Mouse (Mus musculus) cortical plate, adult 2 months (tissue): Measurements from ENCODE around the gene Ttyh1. TPM values are rescaled to one million over a fixed set of nuclear protein-coding genes. Genes with fewer than 3 reads are reported as not detected.

Source experiments
- H3K27ac ChIP-seq: fragments of 200-500 bp; 2 replicates; pipeline ENCODE4 v1.5.1; 2012; ENCODE audit warnings: low read length, control low read depth, inconsistent platforms; ENCODE audit not compliant: insufficient read depth
- H3K4me1 ChIP-seq: fragments of 200-500 bp; 2 replicates; pipeline ENCODE4 v1.6.1; 2011; ENCODE audit warnings: low read length; ENCODE audit not compliant: control insufficient read depth, insufficient read depth
- H3K4me3 ChIP-seq: fragments of 200-500 bp; 2 replicates; pipeline ENCODE4 v1.5.1; 2011; ENCODE audit warnings: mild to moderate bottlenecking, low read length, control low read depth; ENCODE audit not compliant: insufficient read depth
- CTCF ChIP-seq: fragments of 200-500 bp; IDR thresholded peaks from 2 replicates; pipeline ENCODE4 v1.5.1; 2011; ENCODE audit warnings: mild to moderate bottlenecking, control low read depth, low read length; ENCODE audit not compliant: insufficient read depth; ENCODE audit errors: extremely low read depth
- POLR2A ChIP-seq: fragments of 200-500 bp; IDR thresholded peaks from 2 replicates; pipeline ENCODE4 v1.6.1; 2011; ENCODE audit warnings: mild to moderate bottlenecking, low read length, control low read depth; ENCODE audit not compliant: insufficient read depth; ENCODE audit errors: extremely low read depth
- polyA plus RNA-seq: library from polyadenylated mRNA; depleted of rRNA; stranded (reverse); fragments of >200 nt; gene quantifications from 2 replicates; pipeline ENCODE4 v1.2.3, GENCODE M21; 2012; rRNA removed

Gene Ttyh1
- polyA plus RNA-seq, 1 experiment, result 817 TPM

DNA sequence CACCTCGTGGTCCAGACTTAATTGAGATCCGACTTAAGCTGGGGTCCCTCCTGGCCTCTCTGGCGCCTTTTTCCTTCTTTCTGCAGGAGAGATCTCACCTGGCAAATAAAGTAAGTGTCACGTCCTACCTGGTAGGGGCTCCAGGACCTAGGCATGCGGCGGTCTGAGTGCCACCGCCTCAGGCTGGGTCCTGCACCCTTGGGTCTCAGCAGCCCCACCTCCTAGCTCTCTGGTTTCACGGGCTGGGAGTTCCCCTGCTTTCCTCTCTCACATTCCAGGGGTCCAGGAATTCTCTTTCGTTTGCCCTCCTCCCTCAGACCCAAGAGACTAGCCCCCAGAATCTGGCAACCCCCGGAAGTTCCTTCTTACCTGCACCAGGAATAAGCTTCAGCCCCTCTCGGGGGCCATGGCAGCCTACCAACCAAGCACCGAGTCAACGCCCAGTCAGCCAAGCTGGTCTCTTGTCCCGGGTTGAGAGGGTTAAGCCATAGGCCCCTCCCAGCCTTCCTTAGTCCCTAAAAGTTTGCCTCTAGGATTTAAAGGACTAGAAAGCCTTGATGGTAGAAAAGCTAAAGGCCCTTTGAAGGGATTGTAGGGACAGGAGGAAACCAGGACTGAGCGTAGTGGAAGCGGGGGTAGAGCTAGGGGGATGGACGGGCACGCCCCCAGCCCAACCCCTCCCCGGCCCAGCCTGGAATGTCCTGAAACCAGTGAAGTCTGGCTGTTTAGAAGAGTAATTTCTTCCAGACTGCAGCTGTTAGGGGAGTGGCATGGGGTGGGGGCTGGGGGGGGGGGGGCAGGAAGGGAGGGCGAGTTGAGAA lies 45.1 kb downstream of the Ttyh1 start, which contains the start of gene Cdc42ep5:
Gene Cdc42ep5 (minus strand): TSS at position 771 of the 821 bp plus-strand sequence.
- TF ChIP-seq POLR2A (no peak), CTCF (no peak)
- Histone ChIP-seq H3K27ac (no peak within 1 kb of the TSS), H3K4me1 (no peaks in the 10 kb centered on the region), H3K4me3 (peak within 1 kb of the TSS; percentile 20)

DNA sequence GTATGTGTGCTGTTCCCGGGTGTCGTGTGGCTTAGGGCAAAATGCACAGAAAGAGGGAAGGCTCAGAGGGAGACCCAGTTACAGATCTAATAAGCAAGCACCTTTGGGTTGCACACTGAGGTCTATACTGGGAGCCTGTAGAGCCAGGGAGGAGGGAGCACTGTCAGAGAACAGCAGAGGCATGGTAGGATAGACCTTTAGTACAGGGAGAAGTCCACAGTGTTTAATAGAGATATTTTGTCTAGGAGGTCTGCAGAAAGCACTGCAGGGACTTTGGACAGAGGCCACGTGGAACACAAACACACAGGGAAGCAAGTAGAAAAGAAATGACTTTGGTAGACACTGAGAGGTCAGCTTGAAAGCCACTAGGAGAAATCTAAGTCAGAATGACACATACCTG lies 46.1 kb downstream of the Ttyh1 start:
- H3K4me3 ChIP-seq, result no peak overlapping the region
- TF ChIP-seq CTCF (no peak), POLR2A (no peak)
- H3K4me1 ChIP-seq, result no peaks in the 10 kb centered on the region
- no peak overlapping the region for H3K27ac ChIP-seq

DNA sequence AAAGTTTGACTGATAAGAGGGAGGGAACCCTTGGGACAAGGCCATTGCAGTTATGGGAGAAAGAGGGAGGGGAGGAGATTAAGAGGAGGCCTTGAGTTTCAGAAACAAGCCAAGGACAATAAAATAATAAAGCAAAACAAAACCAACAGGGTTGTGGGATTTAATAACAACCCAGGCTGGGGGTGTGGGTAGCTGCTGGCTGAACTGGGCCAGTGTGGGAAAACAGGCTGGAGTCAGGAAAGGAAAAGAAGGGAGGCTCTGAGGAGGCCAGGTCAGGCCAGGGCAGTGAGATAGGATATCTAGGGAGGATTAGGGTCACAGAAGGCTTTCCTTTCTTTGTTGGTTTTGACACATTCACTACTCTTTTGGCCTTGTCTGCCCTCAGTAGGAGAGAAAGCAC lies 47.9 kb downstream of the Ttyh1 start:
- Histone ChIP-seq H3K4me1 (no peaks in the 10 kb centered on the region), H3K4me3 (no peak overlapping the region), H3K27ac (no peak overlapping the region)
- TF ChIP-seq POLR2A, result no peak
- no peak for TF ChIP-seq CTCF

DNA sequence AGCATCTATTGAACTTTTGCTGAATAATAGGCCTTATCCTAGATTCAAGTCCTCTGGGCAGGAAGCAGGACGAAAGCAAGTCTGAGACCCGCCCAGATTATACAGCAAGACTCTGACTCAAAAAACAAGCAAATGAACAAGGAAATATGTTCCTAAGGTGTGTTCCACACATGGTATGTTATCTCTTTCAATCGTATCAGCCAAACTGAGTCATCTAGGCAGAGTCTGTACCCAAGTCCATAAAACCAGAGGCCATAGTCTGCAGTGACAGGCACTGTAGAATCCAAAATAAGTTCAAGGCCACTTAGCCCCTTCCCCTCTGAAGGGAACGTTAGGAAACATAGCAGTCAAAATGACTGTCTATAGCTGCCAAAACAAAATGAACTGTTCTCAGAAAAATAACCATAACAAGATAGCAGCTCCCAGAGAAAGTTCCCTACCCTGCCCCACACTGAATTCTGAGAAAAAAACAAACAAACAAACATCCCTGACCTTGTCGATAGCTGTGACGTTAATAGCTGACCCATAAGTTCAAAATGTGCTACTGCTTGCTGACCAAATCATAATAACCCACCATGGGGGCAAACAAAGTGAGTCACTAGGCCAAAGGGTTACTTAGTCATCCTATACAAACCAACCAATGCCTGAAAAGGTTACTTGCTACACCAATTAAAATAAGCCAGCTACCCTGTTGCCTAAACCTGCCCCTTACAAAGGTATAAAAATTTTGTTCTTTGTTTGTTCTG lies 51.2 kb downstream of the Ttyh1 start:
- no peak overlapping the region for H3K4me3 ChIP-seq
- H3K4me1 ChIP-seq, result no peaks in the 10 kb centered on the region
- no peak overlapping the region for H3K27ac ChIP-seq
- TF ChIP-seq POLR2A (no peak), CTCF (no peak)

DNA sequence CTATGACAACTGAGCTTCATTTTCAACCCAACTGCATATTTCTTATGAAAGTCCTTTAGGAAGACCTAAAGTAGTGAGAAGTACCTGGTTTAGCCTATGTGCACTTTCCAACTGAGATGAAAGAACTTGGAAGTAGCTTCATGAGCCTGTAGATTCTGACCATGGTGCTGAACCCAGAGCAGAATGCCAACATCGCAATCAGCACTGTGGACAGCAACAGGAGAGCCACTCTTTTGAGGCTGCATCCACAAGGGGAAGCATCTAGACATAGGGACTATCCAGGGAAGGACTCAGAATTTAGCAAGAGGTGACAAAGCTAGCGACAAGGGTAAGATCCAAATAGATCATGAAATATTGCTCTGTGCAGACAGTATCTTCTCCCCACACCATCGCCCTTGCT lies 59.2 kb downstream of the Ttyh1 start:
- H3K4me1 ChIP-seq, result no peaks in the 10 kb centered on the region

More for the DNA sequence above, 59.2 kb downstream of the Ttyh1 start:
- Histone ChIP-seq H3K27ac (no peak overlapping the region), H3K4me3 (no peak overlapping the region)
- TF ChIP-seq POLR2A (no peak), CTCF (no peak)

Other genes with a start within 250 kb of the Ttyh1 start
- 0.06 TPM in 1 of 2 replicates, not detected in the other for gene Gm14548, start 221.3 kb upstream of the Ttyh1 start, polyA plus RNA-seq
- 0.06 TPM in 1 of 2 replicates, not detected in the other for gene Lilra6, start 203.9 kb upstream of the Ttyh1 start, polyA plus RNA-seq
- gene Lair1, start 56.2 kb upstream of the Ttyh1 start, polyA plus RNA-seq, result 9.3 and 11.1 TPM in 2 replicates
- 481 and 484 TPM in 2 replicates for gene Leng8, start 17.6 kb downstream of the Ttyh1 start, polyA plus RNA-seq
- gene Leng9, start 31.0 kb downstream of the Ttyh1 start, polyA plus RNA-seq, result 8.4 and 8.5 TPM in 2 replicates
- gene Cdc42ep5, start 45.5 kb downstream of the Ttyh1 start, polyA plus RNA-seq, result 3.7 and 4.8 TPM in 2 replicates
- gene Lilra5, start 118.3 kb downstream of the Ttyh1 start, polyA plus RNA-seq, result 0.13 TPM in 2 replicates
- not detected in 2 replicates for gene Ncr1, start 218.3 kb downstream of the Ttyh1 start, polyA plus RNA-seq